Mouse (Mus musculus): ENCODE results near the gene Fabp6.

DNA sequence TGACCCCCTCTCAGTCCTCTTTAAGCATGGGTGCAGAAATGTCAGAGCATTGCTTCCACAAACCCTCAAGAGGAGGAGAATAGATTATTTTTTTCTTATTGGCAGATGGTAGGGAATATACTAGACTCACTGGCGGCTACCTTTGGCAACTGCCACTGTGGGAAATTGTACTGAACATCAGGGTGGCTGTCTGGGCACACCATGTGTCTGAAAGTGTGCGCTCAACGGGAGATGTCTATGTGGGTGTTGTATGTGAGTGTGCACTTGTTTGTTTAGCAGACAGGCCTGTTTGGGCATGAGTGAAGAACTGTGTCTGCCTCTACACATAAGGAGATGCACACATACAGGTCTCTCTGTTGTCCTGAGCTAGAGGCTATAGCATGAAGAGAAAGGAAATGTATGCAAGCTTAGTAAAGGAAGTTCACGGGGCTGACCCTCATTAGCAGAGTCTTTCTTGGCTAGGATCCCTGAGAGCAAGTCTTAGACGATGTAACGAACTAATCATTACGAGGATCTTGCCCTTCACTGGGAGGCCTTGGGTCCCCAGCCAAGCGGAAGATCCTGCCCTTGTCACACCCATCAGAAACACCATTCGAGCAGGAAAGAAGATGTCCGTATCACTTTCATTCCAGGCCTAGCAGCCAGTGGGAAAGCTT, 8.8 kb upstream of the Fabp6 start:
- TF ChIP-seq CTCF (IDR thresholded peaks at IDR 0.05; ENCODE audit: control insufficient read depth, insufficient read depth, insufficient replicate concordance, low read depth, low read length) (no peak), POLR2A (IDR thresholded peaks at IDR 0.05; ENCODE audit: control insufficient read depth, low read depth, low read length) (no peak)
